Mouse (Mus musculus) cerebellum, adult 9-11 months (tissue): Measurements from ENCODE around the gene Ube2e1.
A peak's percentile ranks its signal among the peaks of the same experiment; 100 is the strongest.
"Not testable (repeated sequence)": the region's sequence is repeated elsewhere in the genome, so short reads cannot be mapped to it uniquely, and the experiment has no call there.

Experiments used
- DNase-seq: peaks from one replicate; pipeline ENCODE4 v3.0.0; 2022

The Ube2e1 gene

DNA sequence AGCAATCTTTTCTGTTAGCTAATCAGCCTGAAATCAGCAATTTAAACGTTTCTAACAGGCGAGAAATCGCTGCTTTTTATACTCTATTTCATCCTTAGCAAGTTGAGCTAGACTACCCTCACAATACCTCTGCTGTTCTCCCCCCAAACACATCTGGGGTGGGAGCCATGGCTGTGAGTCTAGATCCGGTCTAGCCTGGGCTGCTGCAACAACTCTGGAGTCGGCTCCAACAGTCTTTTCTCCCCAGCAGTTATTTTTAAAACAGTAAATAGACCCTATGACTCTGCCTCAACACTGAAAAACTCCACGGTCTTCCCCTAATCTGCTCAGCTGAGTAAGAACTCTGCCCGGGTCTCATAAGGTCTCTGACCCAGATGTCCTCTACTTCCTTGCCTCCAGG, 91.5 kb downstream of the Ube2e1 start:
- DNase-seq = peak; percentile 57

- DNase-seq = peak; percentile 100
These were observed 92.6 kb downstream of the Ube2e1 start, which contains the start of gene Nr1d2 for GRCm38 (mm10) chr14:18238750-18239731. Gene Nr1d2 (minus strand): TSS chr14:18239127.

DNA sequence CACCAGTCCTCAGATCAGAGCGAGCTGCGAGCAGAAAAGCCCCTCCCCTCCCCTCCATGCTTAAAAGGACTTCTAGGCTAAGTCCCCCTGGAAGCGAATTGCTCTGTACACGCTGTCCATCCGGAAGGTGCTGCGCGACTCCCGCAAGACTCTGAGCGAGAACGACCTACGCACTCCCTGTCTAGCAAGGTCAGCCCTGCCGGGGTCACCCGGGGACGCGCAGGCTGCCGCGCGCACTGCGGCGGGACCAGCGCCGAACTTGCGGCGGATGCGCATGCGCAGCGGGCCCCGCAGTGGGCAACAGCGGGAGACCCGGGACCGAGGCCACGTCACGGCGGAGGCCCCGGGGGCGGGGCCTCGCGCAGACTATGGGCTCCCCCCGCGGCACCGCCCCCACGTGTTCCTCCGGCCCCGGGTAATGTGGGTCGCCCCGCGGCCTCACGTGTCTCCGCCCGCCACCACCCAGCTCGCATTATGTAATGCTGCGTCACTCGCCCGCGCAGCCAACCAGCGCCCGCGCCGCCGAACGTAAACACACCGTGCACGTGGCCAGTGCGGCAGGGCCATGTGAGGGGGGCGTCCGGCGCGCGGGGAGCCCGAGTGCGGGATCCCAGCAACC, 93.4 kb downstream of the Ube2e1 start:
- DNase-seq = peak; percentile 99

DNA sequence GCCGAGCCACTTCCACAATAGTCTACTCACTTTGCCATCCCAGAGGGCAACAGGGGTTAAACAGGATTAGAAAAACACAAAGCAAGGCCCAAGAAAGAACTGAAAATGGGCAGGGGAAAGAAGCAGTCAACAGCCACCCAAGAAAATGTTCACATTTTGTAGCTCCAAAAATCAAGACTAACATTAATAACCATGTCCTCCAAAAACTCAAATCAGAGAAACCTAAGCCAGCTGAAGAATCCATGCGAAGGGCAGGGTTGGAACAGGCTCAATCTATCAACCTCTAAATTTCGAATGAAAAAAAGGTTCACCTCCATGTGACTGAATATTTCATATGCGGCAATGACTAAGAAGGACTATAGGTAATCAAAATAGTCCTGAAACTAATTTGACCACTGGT, 94.3 kb downstream of the Ube2e1 start:
- no peak for DNase-seq

DNA sequence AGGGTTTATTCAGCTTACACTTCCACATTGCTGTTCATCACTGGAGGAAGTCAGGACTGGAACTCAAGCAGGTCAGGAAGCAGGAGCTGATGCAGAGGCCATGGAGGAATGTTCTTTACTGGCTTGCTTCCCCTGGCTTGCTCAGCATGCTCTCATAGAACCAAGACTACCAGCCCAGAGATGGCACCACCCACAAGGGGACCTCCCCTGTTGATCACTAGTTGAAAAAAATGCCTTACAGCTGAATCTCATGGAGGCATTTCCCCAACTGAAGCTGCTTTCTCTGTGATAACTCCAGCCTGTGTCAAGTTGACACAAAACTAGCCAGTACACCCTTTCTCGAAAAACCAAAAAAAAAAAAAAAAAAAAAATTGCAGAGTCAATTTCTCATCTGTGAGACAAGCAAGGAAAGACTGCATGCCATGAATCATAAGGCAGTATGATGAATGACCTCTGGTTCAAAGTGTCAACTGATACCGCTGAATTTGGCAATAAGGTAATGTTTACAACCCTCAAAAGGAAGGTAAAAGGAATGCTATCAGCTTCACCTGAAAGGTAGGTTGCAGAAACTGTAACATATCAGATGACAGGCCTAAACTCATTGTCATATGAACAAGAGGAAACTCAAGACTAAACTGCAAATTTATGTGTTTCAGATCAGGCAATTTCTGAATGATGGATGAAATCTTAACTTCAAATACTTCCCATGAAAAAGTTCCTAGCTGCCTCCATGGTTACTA, 95.0 kb downstream of the Ube2e1 start:
- not testable (repeated sequence) for DNase-seq

GRCm38 (mm10) chr14:18233981-18234960, 97.4 kb downstream of the Ube2e1 start:
- no peak for DNase-seq

DNA sequence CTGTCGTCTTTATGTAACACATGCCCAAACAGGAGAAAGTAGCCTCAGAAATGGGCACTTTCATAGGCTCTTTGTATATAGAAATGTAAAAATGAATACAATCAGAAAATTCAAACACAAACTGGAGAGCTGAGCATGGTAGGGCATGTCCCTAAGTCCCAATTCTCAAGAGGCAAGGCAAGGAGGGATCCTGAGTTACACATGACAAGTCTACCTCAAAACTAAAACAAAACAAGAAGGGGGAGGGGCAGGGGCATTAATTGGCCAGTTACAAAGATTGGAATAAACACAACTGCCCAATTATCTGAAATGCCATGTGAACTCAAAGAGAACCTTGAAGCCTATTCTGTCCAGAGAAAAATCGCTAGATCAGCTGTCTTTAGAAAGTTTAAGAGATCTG, 98.6 kb downstream of the Ube2e1 start:
- DNase-seq = no peak
